Mouse (Mus musculus) lung, adult 10 weeks (tissue): Measurements from ENCODE around the gene Clec11a. TPM values are rescaled to one million over a fixed set of nuclear protein-coding genes. Genes with fewer than 3 reads are reported as not detected.

Experiments used
- polyA plus RNA-seq: library from polyadenylated mRNA; stranded (reverse); fragments of 350-450 nt; fragmentation: Illumina TruSeq; extraction: RNeasy Lipid Tissue Mini Kit (QIAGEN cat#74804); gene quantifications from one replicate; pipeline ENCODE4 v1.2.3, GENCODE M21; 2014; ENCODE audit warnings: low read depth, low replicate concordance; ENCODE audit not compliant: insufficient read depth

The Clec11a gene
- 3.6 TPM for polyA plus RNA-seq

GRCm38 (mm10) chr7:44306516-44307240 is at the start of gene Clec11a:
Gene Clec11a, minus strand, starts transcription at chr7:44306902.

GRCm38 (mm10) chr7:44309475-44310284 is 3.0 kb upstream of the Clec11a start, which contains the start of gene Shank1:
Gene Shank1, plus strand, starts transcription at chr7:44310253.

DNA sequence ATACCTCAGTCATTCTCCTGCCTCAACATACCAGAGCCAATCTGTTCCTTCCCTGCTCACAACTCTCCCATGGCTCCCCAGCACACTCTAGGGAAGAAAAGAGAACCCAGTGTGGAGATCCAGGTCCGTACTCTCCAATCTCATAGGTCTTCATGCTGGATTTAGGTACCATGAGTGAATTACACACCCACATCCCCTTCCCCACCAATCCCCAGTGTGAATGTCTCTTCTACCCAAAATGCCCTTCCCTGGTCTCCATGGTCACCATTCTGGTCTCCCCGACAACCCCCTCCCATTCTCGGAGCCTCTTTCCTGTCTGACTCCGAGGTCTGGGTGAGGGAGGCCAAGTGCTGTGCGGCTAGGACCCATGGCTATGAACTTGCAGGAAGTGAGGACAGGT is 45.6 kb downstream of the Clec11a start, which contains the start of gene Gm15517:
Gm15517 (plus strand) TSS at position 301 of the 400 bp plus-strand sequence.

GRCm38 (mm10) chr7:44257278-44257677 is 49.4 kb downstream of the Clec11a start, which contains the start of gene Acp4:
Gene Acp4, minus strand, starts transcription at chr7:44257378.

Other genes starting within 250 kb of the Clec11a start
- not detected for gene Klk1b21, start 204.6 kb downstream of the Clec11a start, polyA plus RNA-seq
- gene Klk1b22, start 194.2 kb downstream of the Clec11a start, polyA plus RNA-seq: not detected
- gene Klk1b16, start 170.1 kb downstream of the Clec11a start, polyA plus RNA-seq: not detected
- not detected for gene Klk1b24, start 118.7 kb downstream of the Clec11a start, polyA plus RNA-seq
- not detected for gene Klk1b3, start 108.7 kb downstream of the Clec11a start, polyA plus RNA-seq
- gene Klk1b4, start 99.5 kb downstream of the Clec11a start, polyA plus RNA-seq: not detected
- not detected for gene Klk1b5, start 91.0 kb downstream of the Clec11a start, polyA plus RNA-seq
- gene Klk1, start 81.5 kb downstream of the Clec11a start, polyA plus RNA-seq: 1.4 TPM
- gene Gm36864, start 70.7 kb downstream of the Clec11a start, polyA plus RNA-seq: not detected
- gene 1700028J19Rik, start 60.2 kb downstream of the Clec11a start, polyA plus RNA-seq: 0.31 TPM
- gene 2410002F23Rik, start 60.2 kb downstream of the Clec11a start, polyA plus RNA-seq: 13.5 TPM
- gene Acp4, start 49.5 kb downstream of the Clec11a start, polyA plus RNA-seq: not detected
- gene Gm15517, start 45.5 kb downstream of the Clec11a start, polyA plus RNA-seq: not detected
- gene Shank1, start 3.4 kb upstream of the Clec11a start, polyA plus RNA-seq: 0.14 TPM
- gene Syt3, start 77.2 kb upstream of the Clec11a start, polyA plus RNA-seq: 1.0 TPM
- gene 1700008O03Rik, start 78.9 kb upstream of the Clec11a start, polyA plus RNA-seq: 0.41 TPM
- 0.48 TPM for gene Lrrc4b, start 122.1 kb upstream of the Clec11a start, polyA plus RNA-seq
- not detected for gene Aspdh, start 158.5 kb upstream of the Clec11a start, polyA plus RNA-seq
- gene Josd2, start 161.1 kb upstream of the Clec11a start, polyA plus RNA-seq: 66.0 TPM
- 83.9 TPM for gene Emc10, start 189.6 kb upstream of the Clec11a start, polyA plus RNA-seq
- 2.5 TPM for gene Fam71e1, start 189.7 kb upstream of the Clec11a start, polyA plus RNA-seq
- 0.92 TPM for gene Mybpc2, start 217.8 kb upstream of the Clec11a start, polyA plus RNA-seq
- gene Spib, start 225.2 kb upstream of the Clec11a start, polyA plus RNA-seq: 10.6 TPM
- gene Pold1, start 241.9 kb upstream of the Clec11a start, polyA plus RNA-seq: 16.2 TPM
- 56.8 TPM for gene Nr1h2, start 247.0 kb upstream of the Clec11a start, polyA plus RNA-seq